Mouse (Mus musculus): ENCODE measurements at regions not wholly inside any gene's neighbourhood (a gene's known extent, or its start where the extent isn't known, plus 50 kb on each side); places are given as distances from the start of the nearest gene placed in this dataset.
A peak's percentile ranks its signal among the peaks of the same experiment; 100 is the strongest.
"Not testable (repeated sequence)": the region's sequence is repeated elsewhere in the genome, so short reads cannot be mapped to it uniquely, and the experiment has no call there.

- DNase-seq (ENCODE audit: low read depth, low spot score) = no peak
Measured at GRCm38 (mm10) chr4:153812866-153813265, 144.2 kb upstream of the A430005L14Rik start.

- peak; percentile 29 for DNase-seq (ENCODE audit: low read depth, low spot score)
Measured at GRCm38 (mm10) chr4:153827914-153828313, 129.1 kb upstream of the A430005L14Rik start.

- no peak for DNase-seq (ENCODE audit: low read depth, low spot score)
Measured at GRCm38 (mm10) chr4:153829766-153830165, 127.3 kb upstream of the A430005L14Rik start.

- DNase-seq (ENCODE audit: low read depth, low spot score) = no peak
Measured at GRCm38 (mm10) chr4:153830491-153830890, 126.5 kb upstream of the A430005L14Rik start.

- DNase-seq (ENCODE audit: low read depth, low spot score) = not testable (repeated sequence)
Measured at GRCm38 (mm10) chr4:153831251-153831650, 125.8 kb upstream of the A430005L14Rik start.

- DNase-seq (ENCODE audit: low read depth, low spot score) = no peak
Measured at GRCm38 (mm10) chr4:153832151-153832550, 124.9 kb upstream of the A430005L14Rik start.

GRCm38 (mm10) chr4:153844766-153845165 lies 112.3 kb upstream of the A430005L14Rik start:
- no peak for DNase-seq (ENCODE audit: low read depth, low spot score)

GRCm38 (mm10) chr4:153848274-153848673 lies 108.8 kb upstream of the A430005L14Rik start:
- no peak for DNase-seq (ENCODE audit: low read depth, low spot score)

- no peak for DNase-seq (ENCODE audit: low read depth, low spot score)
Measured at GRCm38 (mm10) chr4:153850186-153850585, 106.9 kb upstream of the A430005L14Rik start.

GRCm38 (mm10) chr4:153854084-153854747 lies 102.8 kb upstream of the A430005L14Rik start:
- DNase-seq (ENCODE audit: low read depth, low spot score) = no peak

- no peak for DNase-seq (ENCODE audit: low read depth, low spot score)
Measured at GRCm38 (mm10) chr4:153854748-153855092, 102.3 kb upstream of the A430005L14Rik start.

- no peak for DNase-seq (ENCODE audit: low read depth, low spot score)
Measured at GRCm38 (mm10) chr4:153861420-153861819, 95.6 kb upstream of the A430005L14Rik start.

GRCm38 (mm10) chr4:153862121-153862660 lies 94.8 kb upstream of the A430005L14Rik start:
- no peak for DNase-seq (ENCODE audit: low read depth, low spot score)

GRCm38 (mm10) chr4:153872346-153872745 lies 84.7 kb upstream of the A430005L14Rik start:
- DNase-seq (ENCODE audit: low read depth, low spot score) = no peak

GRCm38 (mm10) chr4:153875036-153875435 lies 82.0 kb upstream of the A430005L14Rik start:
- DNase-seq (ENCODE audit: low read depth, low spot score) = not testable (repeated sequence)

- no peak for DNase-seq (ENCODE audit: low read depth, low spot score)
Measured at GRCm38 (mm10) chr4:153876954-153877642, 79.9 kb upstream of the A430005L14Rik start.

- DNase-seq (ENCODE audit: low read depth, low spot score) = no peak
Measured at GRCm38 (mm10) chr4:153883057-153883456, 74.0 kb upstream of the A430005L14Rik start.

- no peak for DNase-seq (ENCODE audit: low read depth, low spot score)
Measured at GRCm38 (mm10) chr4:153884044-153884443, 73.0 kb upstream of the A430005L14Rik start.

- no peak for DNase-seq (ENCODE audit: low read depth, low spot score)
Measured at GRCm38 (mm10) chr4:153885836-153886235, 71.2 kb upstream of the A430005L14Rik start.

GRCm38 (mm10) chr4:153890130-153890529 lies 66.9 kb upstream of the A430005L14Rik start:
- DNase-seq (ENCODE audit: low read depth, low spot score) = no peak

GRCm38 (mm10) chr4:153899721-153900120 lies 57.3 kb upstream of the A430005L14Rik start:
- DNase-seq (ENCODE audit: low read depth, low spot score) = no peak

GRCm38 (mm10) chr4:153905076-153905475 lies 52.0 kb upstream of the A430005L14Rik start:
- no peak for DNase-seq (ENCODE audit: low read depth, low spot score)

- DNase-seq (ENCODE audit: low read depth, low spot score) = no peak
Measured at GRCm38 (mm10) chr4:153905511-153905910, 51.5 kb upstream of the A430005L14Rik start.

Data from WW6 (cell line).